In genomic region chr1:134086017-134086416, GRCm38 (mm10) we compare ENCODE assay signal across 9 mouse cellular contexts. TPM values are rescaled to one million over a fixed set of nuclear protein-coding genes. Genes with fewer than 3 reads are reported as not detected.
DNase-seq lines count a peak whose midpoint lies in the region; ATAC-seq and TF ChIP-seq lines count a peak whose summit lies in the region.
"Had no signal": no experiment of that assay in that cellular context is flagged by ENCODE, and none has a peak within 500 bp of the region (broad histone marks: within the 10 kb centered on the region; RNA-seq: fewer than 3 reads in every experiment).

No protein-coding gene starts in this region.

- H3K36me3 ChIP-seq in forebrain, embryonic 10.5 days (replicated peaks), result no peaks in the 10 kb centered on the region
- no peaks in the 10 kb centered on the region for H3K36me3 ChIP-seq in forebrain, embryonic 15.5 days
- no peaks in the 10 kb centered on the region for H3K36me3 ChIP-seq in kidney, postnatal 0 days (ENCODE audit: insufficient read depth, low read length)
- H3K36me3 ChIP-seq in liver, embryonic 14.5 days (replicated peaks; ENCODE audit: control insufficient read depth, insufficient read depth, low read depth), result no peaks in the 10 kb centered on the region

- no peak for DNase-seq in forebrain, embryonic 10.5 days (ENCODE audit: extremely low spot score, low spot score)
- no peak for DNase-seq in kidney, postnatal 0 days (ENCODE audit: low spot score)
- no peak for DNase-seq in kidney, adult 9 months
- DNase-seq in brain, embryonic 14.5 days (ENCODE audit: low read depth), result peak; percentile 58
- DNase-seq in liver, embryonic 14.5 days (ENCODE audit: low read depth in 3 of 3, low spot score in 3 of 3), result no peak
- no peak for DNase-seq in embryo, embryonic 10 days (ENCODE audit: low spot score)
- DNase-seq in right cerebral cortex, postnatal 10 days (ENCODE audit: low spot score in 2 of 2), result no peak

- peaks cover under 1% of the 10 kb centered on the region; the same call in 1 of the 2 replicates for H3K27me3 ChIP-seq in forebrain, embryonic 10.5 days (ENCODE audit: poor library complexity, severe bottlenecking)
- no peaks in the 10 kb centered on the region for H3K27me3 ChIP-seq in forebrain, embryonic 15.5 days
- no peaks in the 10 kb centered on the region for H3K27me3 ChIP-seq in kidney, postnatal 0 days (ENCODE audit: insufficient read depth, low read length)
- H3K27me3 ChIP-seq in liver, embryonic 14.5 days (ENCODE audit: control insufficient read depth, insufficient read depth, low read length), result no peaks in the 10 kb centered on the region
- H3K27me3 ChIP-seq: Patski had no signal

- TF ChIP-seq EP300 in liver, embryonic 14.5 days (IDR thresholded peaks at IDR 0.05; ENCODE audit: low read depth), result no peak

- H3K27ac ChIP-seq in forebrain, embryonic 10.5 days, result peak overlapping the region; percentile 72
- no peak overlapping the region for H3K27ac ChIP-seq in forebrain, embryonic 15.5 days (replicated peaks)
- peak overlapping the region; percentile 77; the same call in 1 of the 2 replicates for H3K27ac ChIP-seq in kidney, postnatal 0 days
- peak overlapping the region; percentile 8; the same call in 1 of the 2 replicates for H3K27ac ChIP-seq in liver, embryonic 14.5 days

- no peak overlapping the region for H3K4me2 ChIP-seq in forebrain, embryonic 15.5 days (replicated peaks)
- no peak overlapping the region for H3K4me2 ChIP-seq in kidney, postnatal 0 days (ENCODE audit: low read length)
- peak overlapping the region; percentile 74; the same call in 1 of the 2 replicates for H3K4me2 ChIP-seq in liver, embryonic 14.5 days (ENCODE audit: low read depth)

- no peak overlapping the region for H3K9ac ChIP-seq in forebrain, embryonic 15.5 days (replicated peaks)
- no peak overlapping the region for H3K9ac ChIP-seq in kidney, postnatal 0 days (ENCODE audit: low read depth, low read length)
- H3K9ac ChIP-seq in liver, embryonic 14.5 days (replicated peaks), result no peak overlapping the region

- H3K4me3 ChIP-seq in forebrain, embryonic 10.5 days, result no peak overlapping the region
- no peak overlapping the region for H3K4me3 ChIP-seq in forebrain, embryonic 15.5 days
- no peak overlapping the region for H3K4me3 ChIP-seq in kidney, postnatal 0 days (replicated peaks; ENCODE audit: low read depth, low read length)
- H3K4me3 ChIP-seq in liver, embryonic 14.5 days (ENCODE audit: insufficient read depth in 1 of 2, low read depth in 2 of 2, low read length in 2 of 2), result no peak overlapping the region

- TF ChIP-seq CTCF in kidney, postnatal 0 days (IDR thresholded peaks at IDR 0.05; ENCODE audit: low read depth), result no peak
- no peak for TF ChIP-seq CTCF in brain, embryonic 14.5 days (IDR thresholded peaks at IDR 0.05; ENCODE audit: borderline replicate concordance, extremely low read depth, insufficient read depth, insufficient read length)
- no peak for TF ChIP-seq CTCF in liver, embryonic 14.5 days (IDR thresholded peaks at IDR 0.05; ENCODE audit: low read depth)

- 24% methylated on average over 3 of the region's 3 CpGs for WGBS in forebrain, embryonic 10.5 days
- 19% methylated on average over 3 of the region's 3 CpGs for WGBS in forebrain, embryonic 15.5 days
- WGBS in kidney, postnatal 0 days, result 29% methylated on average over 3 of the region's 3 CpGs
- WGBS in liver, embryonic 14.5 days (ENCODE audit: insufficient replicate concordance), result 39% methylated on average over 3 of the region's 3 CpGs

- TF ChIP-seq POLR2A in brain, embryonic 14.5 days (IDR thresholded peaks at IDR 0.05; ENCODE audit: borderline replicate concordance, extremely low read depth, insufficient read depth, insufficient read length, poor library complexity, severe bottlenecking), result no peak

- peaks cover 27% of the 10 kb centered on the region for H3K4me1 ChIP-seq in forebrain, embryonic 10.5 days
- peaks cover 22% of the 10 kb centered on the region for H3K4me1 ChIP-seq in forebrain, embryonic 15.5 days
- peaks cover 16% of the 10 kb centered on the region for H3K4me1 ChIP-seq in kidney, postnatal 0 days (replicated peaks; ENCODE audit: insufficient read depth, low read length)
- peaks cover 57 to 71% of the 10 kb centered on the region in 2 experiments for H3K4me1 ChIP-seq in liver, embryonic 14.5 days (replicated peaks; ENCODE audit: control insufficient read depth in 2 of 2, insufficient read depth in 2 of 2, low read length in 1 of 2)

- ATAC-seq in forebrain, embryonic 15.5 days (replicated peaks), result no peak
- no peak; the same call in 1 of the 2 replicates for ATAC-seq in kidney, postnatal 0 days (replicated peaks; ENCODE audit: low FRiP score, low read depth)
- no peak for ATAC-seq in liver, embryonic 14.5 days (ENCODE audit: insufficient read depth)
- ATAC-seq: Patski had no signal

- no peaks in the 10 kb centered on the region for H3K9me3 ChIP-seq in forebrain, embryonic 10.5 days
- H3K9me3 ChIP-seq in forebrain, embryonic 15.5 days, result no peaks in the 10 kb centered on the region
- H3K9me3 ChIP-seq in kidney, postnatal 0 days (replicated peaks; ENCODE audit: low read length), result no peaks in the 10 kb centered on the region
- no peaks in the 10 kb centered on the region for H3K9me3 ChIP-seq in liver, embryonic 14.5 days (ENCODE audit: control insufficient read depth, low read length)

RNA-seq across cellular contexts. Expression of gene Btg2, which starts 7.1 kb away (rescaled TPM):
- polyA plus RNA-seq in forebrain, embryonic 10.5 days (2016; fragmentation: Nextera tagmentation; extraction: Ambion mirVana), result 64.6 and 68.6 TPM in 2 replicates
- polyA plus RNA-seq in forebrain, embryonic 15.5 days (2015; fragmentation: Nextera tagmentation; extraction: Ambion mirVana), result 69.4 and 76.8 TPM in 2 replicates
- polyA plus RNA-seq in kidney, postnatal 0 days (2015; fragmentation: Nextera tagmentation; extraction: Ambion mirVana), result 37.5 and 39.2 TPM in 2 replicates
- polyA plus RNA-seq in brain, embryonic 14.5 days (2012; rRNA removed), result 31.8 and 58.3 TPM in 2 replicates
- polyA plus RNA-seq in liver, embryonic 14.5 days (2012; rRNA removed), result 40.1 and 45.3 TPM in 2 replicates
- polyA plus RNA-seq in liver, embryonic 14.5 days (2014; fragmentation: Nextera tagmentation; extraction: Ambion mirVana), result 78.2 and 85.2 TPM in 2 replicates

RNA-seq across cellular contexts. Expression of gene Chit1, which starts 25.0 kb away (rescaled TPM):
- polyA plus RNA-seq in forebrain, embryonic 10.5 days (2016; fragmentation: Nextera tagmentation; extraction: Ambion mirVana), result not detected in 2 replicates
- 0.17 and 0.24 TPM in 2 replicates for polyA plus RNA-seq in forebrain, embryonic 15.5 days (2015; fragmentation: Nextera tagmentation; extraction: Ambion mirVana)
- polyA plus RNA-seq in kidney, postnatal 0 days (2015; fragmentation: Nextera tagmentation; extraction: Ambion mirVana), result 0.41 and 0.58 TPM in 2 replicates
- polyA plus RNA-seq in brain, embryonic 14.5 days (2012; rRNA removed), result 0.09 and 0.11 TPM in 2 replicates
- polyA plus RNA-seq in liver, embryonic 14.5 days (2012; rRNA removed), result 0.08 and 0.09 TPM in 2 replicates
- polyA plus RNA-seq in liver, embryonic 14.5 days (2014; fragmentation: Nextera tagmentation; extraction: Ambion mirVana), result not detected in 2 replicates
- polyA plus RNA-seq: Patski had no signal

RNA-seq across cellular contexts. Expression of gene Fmod, which starts 49.0 kb away (rescaled TPM):
- polyA plus RNA-seq in forebrain, embryonic 10.5 days (2016; fragmentation: Nextera tagmentation; extraction: Ambion mirVana), result 1.3 TPM in 2 replicates
- 4.2 and 6.4 TPM in 2 replicates for polyA plus RNA-seq in forebrain, embryonic 15.5 days (2015; fragmentation: Nextera tagmentation; extraction: Ambion mirVana)
- 7.8 and 9.4 TPM in 2 replicates for polyA plus RNA-seq in kidney, postnatal 0 days (2015; fragmentation: Nextera tagmentation; extraction: Ambion mirVana)
- polyA plus RNA-seq in brain, embryonic 14.5 days (2012; rRNA removed), result 2.8 and 7.4 TPM in 2 replicates
- polyA plus RNA-seq in liver, embryonic 14.5 days (2012; rRNA removed), result 1.1 TPM in 2 replicates
- polyA plus RNA-seq in liver, embryonic 14.5 days (2014; fragmentation: Nextera tagmentation; extraction: Ambion mirVana), result 1.1 and 1.6 TPM in 2 replicates
